Mouse (Mus musculus) large intestine, adult 2 months (tissue): ENCODE measurements around the gene Serpina3f. TPM values are rescaled to one million over a fixed set of nuclear protein-coding genes. Genes with fewer than 3 reads are reported as not detected.

Source experiments
- DNase-seq: peaks from one replicate; pipeline ENCODE4 v3.0.0-alpha.2; 2012; ENCODE audit warnings: low read depth, low spot score
- WGBS: fragments of 180-500 bp; shearing (Covaris S2); methylation state at CpG from one replicate; pipeline ENCODE4 v1.1.7; 2018; 5-methylcytosine and 5-hydroxymethylcytosine counted together
- polyA plus RNA-seq: library from polyadenylated mRNA; depleted of rRNA; stranded (reverse); fragments of >200 nt; gene quantifications from 2 replicates; pipeline ENCODE4 v1.2.3, GENCODE M21; 2012; rRNA removed

Gene Serpina3f
- polyA plus RNA-seq, 1 experiment: 2.5 TPM

DNA sequence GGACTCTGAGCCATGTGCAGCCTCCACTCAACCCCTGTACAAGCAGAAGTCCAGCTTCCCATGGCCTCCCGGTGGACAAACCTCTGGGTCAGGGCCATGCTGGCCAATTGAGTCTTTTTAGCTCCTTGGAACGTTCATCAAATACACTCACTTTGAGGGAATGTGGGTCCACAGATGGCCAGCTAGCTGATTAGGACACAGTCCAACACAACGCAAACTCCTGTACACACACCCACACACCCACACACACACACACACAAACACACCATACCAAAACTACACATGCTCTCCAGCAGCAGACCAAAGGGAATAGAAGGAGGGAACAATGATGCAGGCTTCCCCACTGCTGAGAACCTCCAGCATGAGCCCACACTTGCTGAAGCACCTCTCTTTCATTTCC, 31.3 kb downstream of the Serpina3f start:
- 63% methylated on average over 3 of the region's 3 CpGs for WGBS

DNA sequence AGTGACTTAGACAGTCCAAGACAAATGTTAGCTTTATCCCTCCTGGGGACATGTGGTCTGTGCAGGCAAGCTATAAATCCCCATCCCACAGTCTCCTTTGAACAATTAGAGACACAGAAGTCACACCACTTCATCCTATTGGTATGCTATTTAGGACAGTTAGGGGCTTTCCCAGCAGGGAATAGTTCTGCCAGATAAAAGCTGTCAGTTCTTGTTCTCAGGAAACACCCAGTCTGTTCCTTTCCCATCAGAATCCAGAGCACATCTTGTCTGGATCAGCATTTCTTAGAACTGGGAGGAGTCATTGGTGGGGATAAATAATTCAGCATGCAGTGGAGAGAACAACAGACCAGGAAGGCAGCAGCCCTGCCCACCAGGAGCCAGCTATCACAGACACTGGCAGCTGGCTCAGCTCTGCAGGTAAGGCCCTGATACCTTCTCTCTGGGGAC, 33.2 kb downstream of the Serpina3f start:
- DNase-seq: no peak

More for the DNA sequence above, 31.3 kb downstream of the Serpina3f start:
- no peak for DNase-seq

DNA sequence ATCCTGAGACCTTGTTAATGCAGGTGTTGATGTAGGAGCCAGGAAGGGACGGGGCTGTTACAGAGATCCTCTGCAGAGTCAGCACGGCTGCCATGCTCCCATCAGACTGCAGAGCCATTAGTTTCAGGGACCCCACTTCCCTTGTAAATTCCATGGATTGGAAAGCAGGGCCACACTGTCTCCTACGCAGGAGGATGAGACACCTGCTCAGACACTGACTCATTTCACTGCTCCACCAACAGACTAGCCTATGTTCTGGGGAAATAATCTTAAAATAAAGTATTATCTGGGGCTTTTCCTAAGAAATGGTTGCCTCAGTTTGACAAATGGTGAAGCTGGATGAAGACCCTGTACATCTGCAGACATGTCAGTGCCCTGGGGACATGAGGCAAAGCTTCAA, 33.9 kb downstream of the Serpina3f start:
- DNase-seq: no peak
- WGBS: 61% methylated on average over 3 of the region's 3 CpGs

DNA sequence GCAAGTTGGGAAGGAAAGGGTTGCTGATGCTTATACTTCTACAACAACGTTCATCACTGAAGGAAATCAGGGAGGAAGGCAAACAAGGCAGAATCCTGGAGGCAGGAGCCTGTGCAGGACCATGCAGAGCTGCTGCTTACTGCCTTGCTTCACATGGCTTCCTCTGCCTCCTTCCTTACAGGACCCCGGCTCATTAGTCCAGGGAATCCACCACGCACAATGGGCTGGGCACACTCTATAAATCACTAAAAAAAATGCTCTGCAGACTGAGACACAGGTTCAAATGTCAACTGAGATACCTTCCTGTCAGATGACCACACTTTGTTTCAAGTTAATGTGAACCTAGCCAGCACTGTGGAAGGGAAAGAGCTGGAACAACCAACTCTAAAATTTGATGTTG, 46.7 kb downstream of the Serpina3f start:
- WGBS: 17% methylated on average over 3 of the region's 3 CpGs
- DNase-seq: no peak

DNA sequence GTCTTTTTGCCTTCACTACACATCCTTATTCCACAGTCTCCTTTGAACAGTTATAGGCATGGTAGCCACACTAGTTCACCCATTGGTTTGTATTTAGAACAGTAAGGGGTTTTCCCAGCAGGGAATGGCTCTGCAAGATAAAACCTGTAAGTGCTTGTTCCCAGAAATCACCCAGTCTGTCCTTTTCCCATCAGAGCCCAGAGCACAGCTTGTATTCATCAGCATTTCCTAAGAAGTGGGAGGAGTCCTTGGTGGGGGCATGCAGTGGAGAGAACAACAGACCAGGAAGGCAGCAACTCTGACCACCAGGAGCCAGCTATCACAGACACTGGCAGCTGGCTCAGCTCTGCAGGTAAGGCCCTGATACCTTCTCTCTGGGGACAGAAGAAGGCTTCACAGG, 48.5 kb downstream of the Serpina3f start, which contains the start of gene Serpina3i:
Gene Serpina3i, plus strand, starts transcription at position 260 of the 400 bp plus-strand sequence.
- no peak for DNase-seq

DNA sequence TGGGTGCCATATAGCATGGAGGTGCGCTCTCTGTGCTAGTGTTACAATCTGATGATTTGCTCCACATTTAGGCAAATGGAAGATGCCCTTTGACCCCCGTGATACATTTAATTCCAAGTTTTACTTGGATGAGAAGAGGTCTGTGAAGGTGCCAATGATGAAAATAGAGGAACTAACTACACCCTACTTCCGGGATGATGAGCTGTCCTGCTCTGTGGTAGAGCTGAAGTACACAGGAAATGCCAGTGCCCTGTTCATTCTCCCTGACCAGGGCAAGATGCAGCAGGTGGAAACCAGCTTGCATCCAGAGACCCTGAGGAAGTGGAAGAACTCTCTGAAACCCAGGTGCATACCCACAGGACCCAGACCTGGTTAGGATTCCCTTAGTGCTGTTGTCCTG, 52.0 kb downstream of the Serpina3f start:
- WGBS: 67% methylated on average over 3 of the region's 3 CpGs
- DNase-seq: no peak

Other genes starting within 250 kb of the Serpina3f start
- gene Serpina11, start 224.6 kb upstream of the Serpina3f start, polyA plus RNA-seq: 0.14 and 0.23 TPM in 2 replicates
- 0.08 and 0.10 TPM in 2 replicates for gene Serpina9, start 200.8 kb upstream of the Serpina3f start, polyA plus RNA-seq
- 0.02 TPM in 1 of 2 replicates, not detected in the other for gene Serpina12, start 170.1 kb upstream of the Serpina3f start, polyA plus RNA-seq
- gene Serpina5, start 113.4 kb upstream of the Serpina3f start, polyA plus RNA-seq: not detected in 2 replicates
- gene Serpina3a, start 101.8 kb upstream of the Serpina3f start, polyA plus RNA-seq: not detected in 2 replicates
- not detected in 2 replicates for gene Serpina3b, start 86.5 kb upstream of the Serpina3f start, polyA plus RNA-seq
- 1.2 and 1.4 TPM in 2 replicates for gene Serpina3c, start 60.7 kb upstream of the Serpina3f start, polyA plus RNA-seq
- gene Serpina3g, start 21.7 kb downstream of the Serpina3f start, polyA plus RNA-seq: 26.2 and 27.5 TPM in 2 replicates
- 0.22 and 0.42 TPM in 2 replicates for gene Serpina3i, start 48.6 kb downstream of the Serpina3f start, polyA plus RNA-seq
- not detected in 2 replicates for gene Serpina3j, start 100.0 kb downstream of the Serpina3f start, polyA plus RNA-seq
- gene Serpina3k, start 123.9 kb downstream of the Serpina3f start, polyA plus RNA-seq: 0.05 TPM in 1 of 2 replicates, not detected in the other
- 0.11 and 0.16 TPM in 2 replicates for gene Serpina3m, start 123.9 kb downstream of the Serpina3f start, polyA plus RNA-seq
- 22.7 and 28.5 TPM in 2 replicates for gene Serpina3n, start 192.2 kb downstream of the Serpina3f start, polyA plus RNA-seq